Mouse (Mus musculus): ENCODE results near the gene Lrrc74b. TPM values are rescaled to one million over a fixed set of nuclear protein-coding genes. Genes with fewer than 3 reads are reported as not detected.
"Not testable (repeated sequence)": the region's sequence is repeated elsewhere in the genome, so short reads cannot be mapped to it uniquely, and the experiment has no call there.

Gene Lrrc74b
- polyA plus RNA-seq, 1 experiment from 2014 or later: 0.55 TPM

GRCm38 (mm10) chr16:17563580-17563979 lies 2.5 kb upstream of the Lrrc74b start:
- ATAC-seq: no peak
- Histone ChIP-seq H3K36me3 (no peaks in the 10 kb centered on the region), H3K4me1 (replicated peaks) (peaks cover 30% of the 10 kb centered on the region), H3K4me2 (replicated peaks) (no peak overlapping the region), H3K9ac (replicated peaks) (no peak overlapping the region), H3K9me3 (no peaks in the 10 kb centered on the region), H3K4me3 (replicated peaks) (no peak overlapping the region), H3K27me3 (peaks cover 34% of the 10 kb centered on the region), H3K27ac (no peak overlapping the region)
- WGBS: 42% methylated on average over 1 of the region's 1 CpGs

GRCm38 (mm10) chr16:17561751-17562208 lies 733 bp upstream of the Lrrc74b start, which contains the start of gene P2rx6:
Gene P2rx6, plus strand, starts transcription at chr16:17561885.
- Histone ChIP-seq H3K9me3 (no peaks in the 10 kb centered on the region), H3K4me3 (replicated peaks) (peak within 1 kb of the TSS; percentile 13), H3K9ac (replicated peaks) (peak within 1 kb of the TSS; percentile 30; the same call in 1 of the 2 replicates), H3K27me3 (peaks cover 34% of the 10 kb centered on the region), H3K27ac (no peak within 1 kb of the TSS), H3K4me2 (replicated peaks) (peak within 1 kb of the TSS; percentile 47), H3K4me1 (replicated peaks) (peaks cover 36% of the 10 kb centered on the region), H3K36me3 (no peaks in the 10 kb centered on the region)
- 3% methylated on average over 10 of the region's 10 CpGs for WGBS
- ATAC-seq: peak; percentile 53

DNA sequence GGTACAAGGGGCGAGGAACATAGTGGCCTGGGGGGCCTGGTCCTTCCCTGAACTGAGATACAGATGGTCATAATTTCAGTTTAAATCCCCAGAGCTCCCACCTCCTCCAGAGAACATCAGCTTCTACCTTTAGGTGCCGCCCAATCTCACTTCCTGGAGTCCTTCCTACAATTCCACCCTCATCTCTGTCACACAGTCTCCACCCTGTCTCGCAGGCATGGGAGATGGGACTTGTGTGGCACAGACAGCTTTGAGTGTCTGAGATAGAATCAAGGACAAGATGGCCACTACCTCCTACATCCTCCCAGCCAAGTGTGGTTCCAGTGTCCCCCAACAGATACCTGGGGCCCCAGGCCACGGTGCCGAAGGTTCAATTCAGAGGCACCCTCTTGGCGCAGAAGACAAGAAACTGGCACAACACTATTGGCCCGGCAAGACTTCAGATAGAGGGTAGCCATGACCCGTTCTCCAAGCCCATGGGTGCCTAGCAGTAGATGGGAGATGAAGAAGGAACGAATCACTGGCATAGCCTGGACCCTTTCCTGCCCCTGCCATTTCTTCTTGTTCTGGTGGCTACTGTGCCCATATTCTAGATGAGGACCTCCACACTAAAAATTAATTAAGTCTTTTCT lies 1.5 kb downstream of the Lrrc74b start:
- H3K36me3 ChIP-seq: no peaks in the 10 kb centered on the region
- no peak overlapping the region for H3K27ac ChIP-seq
- H3K27me3 ChIP-seq: peaks cover 29% of the 10 kb centered on the region
- peak overlapping the region; percentile 26; the same call in 1 of the 2 replicates for H3K4me2 ChIP-seq (replicated peaks)
- WGBS: 66% methylated on average over 9 of the region's 9 CpGs
- H3K4me1 ChIP-seq (replicated peaks): peaks cover 47% of the 10 kb centered on the region
- ATAC-seq: no peak
- H3K9ac ChIP-seq (replicated peaks): no peak overlapping the region
- H3K9me3 ChIP-seq: no peaks in the 10 kb centered on the region
- no peak overlapping the region for H3K4me3 ChIP-seq (replicated peaks)

DNA sequence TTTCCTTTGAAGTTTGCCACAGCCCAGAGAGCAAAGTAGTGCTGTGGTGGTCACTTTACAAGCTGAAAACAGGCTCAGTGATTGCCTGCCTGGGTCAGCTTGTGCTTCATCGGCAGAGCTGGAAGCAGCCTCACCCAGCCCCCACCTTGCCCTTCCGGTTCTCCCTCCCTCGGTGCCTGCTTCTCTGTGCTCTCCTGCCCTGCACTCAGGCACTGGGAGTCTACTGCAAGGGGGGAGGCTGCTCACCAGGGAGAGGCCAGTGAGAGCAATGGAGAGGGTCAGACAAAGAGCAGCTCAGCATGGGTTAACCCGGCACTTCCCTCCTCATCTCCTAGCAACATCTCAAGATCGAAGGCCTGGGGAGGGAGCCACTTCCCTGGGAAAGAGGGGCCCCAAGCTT lies 2.2 kb downstream of the Lrrc74b start:
- no peak overlapping the region for H3K4me3 ChIP-seq (replicated peaks)
- no peak; the same call in 1 of the 2 replicates for ATAC-seq
- no peaks in the 10 kb centered on the region for H3K36me3 ChIP-seq
- peak overlapping the region; percentile 26 for H3K4me2 ChIP-seq (replicated peaks)
- peaks cover 29% of the 10 kb centered on the region for H3K27me3 ChIP-seq
- H3K27ac ChIP-seq: no peak overlapping the region
- H3K9ac ChIP-seq (replicated peaks): peak overlapping the region; percentile 24; the same call in 1 of the 2 replicates
- WGBS: 0% methylated on average over 5 of the region's 5 CpGs
- H3K4me1 ChIP-seq (replicated peaks): peaks cover 54% of the 10 kb centered on the region
- H3K9me3 ChIP-seq: no peaks in the 10 kb centered on the region

- H3K4me3 ChIP-seq (replicated peaks): no peak overlapping the region
- no peaks in the 10 kb centered on the region for H3K36me3 ChIP-seq
- H3K27ac ChIP-seq: no peak overlapping the region
- no peaks in the 10 kb centered on the region for H3K9me3 ChIP-seq
- peaks cover 58% of the 10 kb centered on the region for H3K4me1 ChIP-seq (replicated peaks)
- peak overlapping the region; percentile 26 for H3K4me2 ChIP-seq (replicated peaks)
- ATAC-seq: peak; percentile 46
- peak overlapping the region; percentile 24; the same call in 1 of the 2 replicates for H3K9ac ChIP-seq (replicated peaks)
- WGBS: 2% methylated on average over 5 of the region's 5 CpGs
- H3K27me3 ChIP-seq: peaks cover 27% of the 10 kb centered on the region
Measured at GRCm38 (mm10) chr16:17557947-17558480, 3.0 kb downstream of the Lrrc74b start.

GRCm38 (mm10) chr16:17556907-17557306 lies 4.1 kb downstream of the Lrrc74b start:
- Histone ChIP-seq H3K4me2 (replicated peaks) (no peak overlapping the region), H3K36me3 (no peaks in the 10 kb centered on the region), H3K4me1 (replicated peaks) (peaks cover 52% of the 10 kb centered on the region), H3K9me3 (no peaks in the 10 kb centered on the region), H3K27ac (no peak overlapping the region), H3K4me3 (replicated peaks) (no peak overlapping the region), H3K27me3 (peaks cover 19% of the 10 kb centered on the region), H3K9ac (replicated peaks) (no peak overlapping the region)
- 54% methylated on average over 4 of the region's 4 CpGs for WGBS
- ATAC-seq: no peak

DNA sequence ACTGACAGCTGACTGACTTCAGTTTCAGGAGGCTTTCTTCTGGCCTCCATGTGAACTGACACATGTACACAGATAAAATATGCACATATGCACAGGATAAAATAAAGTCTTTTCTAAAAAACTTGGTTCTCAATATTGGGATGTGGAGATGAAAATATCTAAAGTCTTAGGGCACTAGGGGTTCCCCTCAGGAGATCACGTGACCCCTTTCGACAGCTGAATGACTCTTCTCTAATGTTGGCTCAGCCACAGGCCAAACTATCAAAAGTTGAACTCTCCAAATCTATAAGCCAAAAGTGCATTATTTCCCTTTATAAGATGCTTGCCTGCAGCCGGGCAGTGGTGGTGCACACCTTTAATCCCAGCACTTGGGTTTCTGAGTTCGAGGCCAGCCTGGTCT lies 4.9 kb downstream of the Lrrc74b start:
- 90% methylated on average over 4 of the region's 4 CpGs for WGBS
- Histone ChIP-seq H3K4me2 (replicated peaks) (no peak overlapping the region), H3K36me3 (no peaks in the 10 kb centered on the region), H3K4me1 (replicated peaks) (peaks cover 45% of the 10 kb centered on the region), H3K4me3 (replicated peaks) (no peak overlapping the region), H3K27me3 (peaks cover 13% of the 10 kb centered on the region), H3K27ac (no peak overlapping the region), H3K9me3 (no peaks in the 10 kb centered on the region), H3K9ac (replicated peaks) (no peak overlapping the region)
- no peak for ATAC-seq

- not testable (repeated sequence) for H3K4me3 ChIP-seq (replicated peaks)
Measured at GRCm38 (mm10) chr16:17554702-17555101, 6.3 kb downstream of the Lrrc74b start.

GRCm38 (mm10) chr16:17553910-17554685 lies 6.9 kb downstream of the Lrrc74b start:
- H3K4me1 ChIP-seq (replicated peaks): peaks cover 33% of the 10 kb centered on the region
- H3K36me3 ChIP-seq: no peaks in the 10 kb centered on the region
- H3K27ac ChIP-seq: peak overlapping the region; percentile 56
- H3K9me3 ChIP-seq: no peaks in the 10 kb centered on the region
- H3K9ac ChIP-seq (replicated peaks): 0 out of 2 replicates have a peak overlapping the region, but pooled peaks have one; percentile 19
- H3K27me3 ChIP-seq: no peaks in the 10 kb centered on the region
- peak overlapping the region; percentile 20; the same call in 1 of the 2 replicates for H3K4me3 ChIP-seq (replicated peaks)
- 4% methylated on average over 18 of the region's 18 CpGs for WGBS
- peak; percentile 77 for ATAC-seq
- peak overlapping the region; percentile 47 for H3K4me2 ChIP-seq (replicated peaks)

More at GRCm38 (mm10) chr16:17554702-17555101, 6.3 kb downstream of the Lrrc74b start:
- peaks cover 36% of the 10 kb centered on the region for H3K4me1 ChIP-seq (replicated peaks)
- 6% methylated on average over 4 of the region's 4 CpGs for WGBS
- H3K36me3 ChIP-seq; H3K9me3 ChIP-seq; H3K27me3 ChIP-seq; H3K9ac ChIP-seq (replicated peaks): not testable (repeated sequence)
- peak; percentile 49; the same call in 1 of the 2 replicates for ATAC-seq
- H3K27ac ChIP-seq: peak overlapping the region; percentile 56; the same call in 1 of the 2 replicates
- H3K4me2 ChIP-seq (replicated peaks): peak overlapping the region; percentile 47

DNA sequence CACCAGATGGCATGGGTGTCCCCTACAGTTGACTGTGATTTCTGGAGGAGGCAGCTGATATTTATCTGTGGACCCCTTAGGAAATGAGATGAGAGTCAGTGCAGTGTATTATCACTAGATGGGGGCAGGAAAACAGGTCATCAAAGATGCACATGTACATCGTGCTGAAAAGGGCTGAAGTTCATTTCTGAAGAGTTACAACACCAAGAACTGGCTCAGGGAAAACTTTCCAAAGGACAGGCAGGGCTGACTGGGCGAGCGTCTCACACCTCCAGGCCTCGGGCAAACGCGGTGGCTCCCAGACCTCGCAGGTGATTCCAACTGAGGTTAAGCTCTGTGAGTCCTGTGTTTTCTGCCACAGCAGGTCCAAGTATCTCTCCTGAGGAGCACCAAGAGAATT lies 8.2 kb downstream of the Lrrc74b start:
- Histone ChIP-seq H3K36me3 (no peaks in the 10 kb centered on the region), H3K9ac (replicated peaks) (no peak overlapping the region), H3K9me3 (no peaks in the 10 kb centered on the region), H3K27ac (no peak overlapping the region), H3K4me2 (replicated peaks) (no peak overlapping the region), H3K4me1 (replicated peaks) (peaks cover 22% of the 10 kb centered on the region), H3K27me3 (no peaks in the 10 kb centered on the region), H3K4me3 (replicated peaks) (no peak overlapping the region)
- no peak for ATAC-seq
- 87% methylated on average over 7 of the region's 7 CpGs for whole genome bisulfite sequencing

DNA sequence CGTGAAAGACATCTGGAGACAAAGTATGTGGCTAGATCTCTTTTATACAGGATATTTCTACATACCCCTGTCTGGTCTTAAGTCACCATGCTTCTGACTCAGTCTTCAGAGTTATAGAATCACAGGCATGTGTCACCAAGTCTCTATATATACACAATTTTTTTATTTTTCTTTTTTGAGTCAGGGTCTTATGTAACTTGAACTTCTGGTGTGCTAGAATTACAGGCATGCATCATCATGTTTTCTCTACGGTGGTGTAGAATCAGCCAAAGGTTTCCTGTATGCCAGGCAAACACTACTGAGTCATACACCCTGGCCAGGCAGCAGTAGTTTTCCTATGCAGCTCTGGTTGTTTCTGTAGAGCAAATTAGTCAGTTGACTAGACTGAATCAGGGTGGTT lies 18.4 kb downstream of the Lrrc74b start:
- Histone ChIP-seq H3K36me3 (no peaks in the 10 kb centered on the region), H3K27ac (no peak overlapping the region), H3K9ac (replicated peaks) (no peak overlapping the region), H3K9me3 (no peaks in the 10 kb centered on the region), H3K4me1 (replicated peaks) (no peaks in the 10 kb centered on the region), H3K27me3 (no peaks in the 10 kb centered on the region), H3K4me3 (replicated peaks) (no peak overlapping the region), H3K4me2 (replicated peaks) (no peak overlapping the region)
- WGBS: 78% methylated on average over 2 of the region's 2 CpGs
- no peak for ATAC-seq

DNA sequence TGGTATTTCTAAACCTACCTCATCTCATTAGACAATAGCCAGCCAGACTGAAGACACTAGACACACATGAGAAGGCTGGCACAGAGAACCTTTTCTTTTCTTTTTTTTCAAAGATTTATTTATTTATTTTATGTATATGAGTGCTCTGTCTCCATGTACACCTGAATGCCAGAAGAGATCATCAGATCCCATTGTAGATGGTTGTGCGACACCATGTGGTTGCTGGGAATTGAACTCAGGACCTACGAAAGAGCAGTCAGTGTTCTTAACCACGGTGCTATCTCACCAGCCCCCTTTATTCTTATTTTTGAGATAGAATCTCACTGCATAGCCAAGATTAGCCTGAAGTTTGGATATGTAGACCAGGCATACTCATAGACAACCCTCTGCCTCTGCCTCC lies 24.5 kb downstream of the Lrrc74b start:
- Histone ChIP-seq H3K36me3 (no peaks in the 10 kb centered on the region), H3K9ac (replicated peaks) (no peak overlapping the region), H3K4me3 (replicated peaks) (no peak overlapping the region), H3K4me2 (replicated peaks) (no peak overlapping the region), H3K4me1 (replicated peaks) (peaks cover 11% of the 10 kb centered on the region), H3K27ac (no peak overlapping the region), H3K9me3 (no peaks in the 10 kb centered on the region), H3K27me3 (no peaks in the 10 kb centered on the region)
- ATAC-seq: no peak
- 89% methylated on average over 3 of the region's 3 CpGs for WGBS

Data from midbrain, embryonic 13.5 days (tissue).